Mouse (Mus musculus) CH12.LX (cell line): Measurements from ENCODE around the gene Gnat1. TPM values are rescaled to one million over a fixed set of nuclear protein-coding genes. Genes with fewer than 3 reads are reported as not detected.

Experiments
- DNase-seq: peaks from one replicate; pipeline ENCODE4 v3.0.0-alpha.2; 2013; ENCODE audit errors: extremely low read depth
- H3K27ac ChIP-seq: 2 replicates; pipeline ENCODE4 v1.5.1; 2012; ENCODE audit warnings: low read depth, mild to moderate bottlenecking, control low read depth, moderate library complexity; ENCODE audit not compliant: insufficient read depth
- H3K27me3 ChIP-seq: replicated peaks from 2 replicates; pipeline ENCODE3; 2012; ENCODE audit warnings: inconsistent platforms
- H3K36me3 ChIP-seq, 2 experiments: replicated peaks in 1 of 2; 2 replicates each; pipeline versions ENCODE3 to v1.6.1; 2012; ENCODE audit warnings: inconsistent platforms in 1 of 2, low read length in 1 of 2, mild to moderate bottlenecking in 1 of 2, mixed read lengths in 1 of 2, moderate library complexity in 1 of 2; ENCODE audit not compliant: control insufficient read depth in 1 of 2, insufficient read depth in 1 of 2
- H3K4me1 ChIP-seq, 2 experiments: 2 replicates each; pipeline ENCODE4 v1.6.1; 2012; ENCODE audit warnings: inconsistent platforms in 1 of 2, moderate library complexity in 1 of 2; ENCODE audit not compliant: insufficient read depth in 2 of 2, control insufficient read depth in 1 of 2
- H3K4me2 ChIP-seq: 2 replicates; pipeline ENCODE4 v1.6.1; 2012; ENCODE audit warnings: low read depth, mild to moderate bottlenecking, control low read depth; ENCODE audit not compliant: poor library complexity, insufficient read depth, severe bottlenecking
- H3K4me3 ChIP-seq, 3 experiments: fragments of 150-350 bp in 1 of 3; sonication (generic) in 1 of 3; replicated peaks in 1 of 3; 2 replicates each; pipeline versions ENCODE3 to v1.5.1; 2011 to 2012; ENCODE audit warnings: low read depth in 2 of 3, low read length in 2 of 3, mild to moderate bottlenecking in 2 of 3, moderate library complexity in 2 of 3, control low read depth in 1 of 3, improper control_type of control experiment in 1 of 3, inconsistent platforms in 1 of 3, mixed read lengths in 1 of 3; ENCODE audit not compliant: poor library complexity in 1 of 3
- H3K79me2 ChIP-seq: replicated peaks from 2 replicates; pipeline ENCODE4 v1.6.1; 2012; ENCODE audit warnings: mild to moderate bottlenecking, moderate library complexity; ENCODE audit not compliant: control insufficient read depth, poor library complexity, insufficient read depth, severe bottlenecking; ENCODE audit errors: extremely low read depth
- H3K9ac ChIP-seq: 2 replicates; pipeline ENCODE4 v1.6.1; 2012; ENCODE audit warnings: low read depth, mild to moderate bottlenecking, control low read depth, moderate library complexity; ENCODE audit not compliant: insufficient read depth
- H3K9me3 ChIP-seq: replicated peaks from 2 replicates; pipeline ENCODE3; 2012; ENCODE audit warnings: low read length, inconsistent platforms, mixed read lengths
- CHD1 ChIP-seq: IDR thresholded peaks from 2 replicates; pipeline ENCODE4 v1.6.1; 2012; ENCODE audit warnings: low read depth, low read length, improper control_type of control experiment, inconsistent platforms
- EP300 ChIP-seq: IDR thresholded peaks from 2 replicates; pipeline ENCODE4 v1.6.1; 2011; ENCODE audit warnings: low read length, improper control_type of control experiment
- KAT2A ChIP-seq: IDR thresholded peaks from 2 replicates; pipeline ENCODE4 v1.6.1; 2012; ENCODE audit warnings: low read length, improper control_type of control experiment, inconsistent platforms; ENCODE audit not compliant: insufficient replicate concordance
- MYC ChIP-seq: IDR thresholded peaks from 2 replicates; pipeline ENCODE4 v1.6.1; 2011; ENCODE audit warnings: low read depth, mild to moderate bottlenecking, improper control_type of control experiment, low read length
- NRF1 ChIP-seq: IDR thresholded peaks from 2 replicates; pipeline ENCODE4 v1.6.1; 2014; ENCODE audit warnings: low read depth, mild to moderate bottlenecking, inconsistent platforms, low read length, improper control_type of control experiment, moderate library complexity
- RAD21 ChIP-seq: IDR thresholded peaks from 2 replicates; pipeline ENCODE4 v1.6.1; 2011; ENCODE audit warnings: low read depth, mild to moderate bottlenecking, low read length, improper control_type of control experiment, moderate library complexity
- RCOR1 ChIP-seq: conservative IDR thresholded peaks from 2 replicates; pipeline ENCODE4 v1.6.1; 2012; ENCODE audit warnings: low read depth, mild to moderate bottlenecking, inconsistent platforms, low read length, improper control_type of control experiment
- SMC3 ChIP-seq: IDR thresholded peaks from 2 replicates; pipeline ENCODE4 v1.6.1; 2011; ENCODE audit warnings: low read depth, low read length, improper control_type of control experiment
- TBP ChIP-seq: conservative IDR thresholded peaks from 2 replicates; pipeline ENCODE4 v1.6.1; 2011; ENCODE audit warnings: low read depth, low read length, improper control_type of control experiment
- TCF12 ChIP-seq: IDR thresholded peaks from 2 replicates; pipeline ENCODE4 v1.6.1; 2014; ENCODE audit warnings: low read depth, mild to moderate bottlenecking, inconsistent platforms, low read length, improper control_type of control experiment
- USF1 ChIP-seq: IDR thresholded peaks from 2 replicates; pipeline ENCODE4 v1.6.1; 2014; ENCODE audit warnings: low read depth, mild to moderate bottlenecking, inconsistent platforms, low read length, improper control_type of control experiment
- ZMIZ1 ChIP-seq: IDR thresholded peaks from 2 replicates; pipeline ENCODE4 v1.6.1; 2012; ENCODE audit warnings: low read depth, mild to moderate bottlenecking, inconsistent platforms, low read length, improper control_type of control experiment
- ZNF384 ChIP-seq: IDR thresholded peaks from 2 replicates; pipeline ENCODE4 v1.6.1; 2012; ENCODE audit warnings: low read depth, low read length, improper control_type of control experiment, inconsistent platforms
- dilution Hi-C: fragments of 300-500 bp; cut with MboI; formaldehyde crosslinking; loops from 2 replicates; pipeline ENCODE4 v1.14.3; 2020; ENCODE audit warnings: low sequenced_read_pairs; ENCODE audit not compliant: extremely low pct_unique_long_range_greater_than_20kb, extremely low pct_ligation_motif_present
- in situ Hi-C: fragments of 300-500 bp; cut with MboI; formaldehyde crosslinking; loops from 3 replicates; pipeline ENCODE4 v1.14.3; 2019; ENCODE audit warnings: low sequenced_read_pairs, low pct_ligation_motif_present, low pct_unique_long_range_greater_than_20kb, mixed read lengths
- polyA plus RNA-seq: library from polyadenylated mRNA; unstranded; fragments of >175 nt; gene quantifications from 2 replicates; pipeline ENCODE4 v1.2.1, GENCODE M21; 2012; ENCODE audit warnings: low read depth; ENCODE audit not compliant: insufficient read length
- total RNA-seq, 2 experiments: library from RNA; depleted of rRNA; stranded (reverse); fragments of 300-350 nt in 1 of 2; fragments of >200 nt in 1 of 2; gene quantifications; 2 replicates each; pipeline ENCODE4 v1.2.3; 2012 to 2014

The Gnat1 gene
- total and polyA plus RNA-seq, 3 experiments = 3.0 TPM; not detected in 2

GRCm38 (mm10) chr9:107701594-107701993 lies 22.1 kb upstream of the Gnat1 start (continued):
- no peak for TF ChIP-seq MYC
- TF ChIP-seq, all 38 proteins: peak for 0

- Histone ChIP-seq H3K9me3 (no peaks in the 10 kb centered on the region), H3K27ac (no peak overlapping the region), H3K4me1 (peaks cover 3 to 23% of the 10 kb centered on the region in 2 experiments), H3K9ac (no peak overlapping the region), H3K27me3 (peaks cover 77% of the 10 kb centered on the region)
- in situ Hi-C loops (no loop called here), dilution Hi-C loops (no loop called here)
- TF ChIP-seq ZMIZ1 (no peak), TCF12 (no peak), CHD1 (no peak), KAT2A (no peak), SMC3 (no peak), USF1 (no peak), RAD21 (no peak), EP300 (no peak), RCOR1 (no peak), TBP (no peak), ZNF384 (no peak)
- TF ChIP-seq, all 38 proteins: peak for 0
- Histone ChIP-seq H3K4me3 (no peak overlapping the region), H3K36me3 (no peaks in the 10 kb centered on the region), H3K79me2 (no peaks in the 10 kb centered on the region), H3K4me2 (no peak overlapping the region)
- DNase-seq = no peak
Observed at GRCm38 (mm10) chr9:107700114-107700571, 20.6 kb upstream of the Gnat1 start.

GRCm38 (mm10) chr9:107699376-107699980 lies 20.0 kb upstream of the Gnat1 start:
- no peak overlapping the region for H3K4me2 ChIP-seq
- no peak for DNase-seq
- H3K79me2 ChIP-seq = no peaks in the 10 kb centered on the region
- H3K27ac ChIP-seq = no peak overlapping the region
- dilution Hi-C loops (no loop called here), in situ Hi-C loops (no loop called here)
- H3K9me3 ChIP-seq = no peaks in the 10 kb centered on the region
- H3K4me1 ChIP-seq = peaks cover 3 to 30% of the 10 kb centered on the region in 2 experiments
- no peak overlapping the region for H3K9ac ChIP-seq
- no peaks in the 10 kb centered on the region for H3K36me3 ChIP-seq
- peaks cover 79% of the 10 kb centered on the region for H3K27me3 ChIP-seq
- TF ChIP-seq NRF1 = no peak
- TF ChIP-seq SMC3 = no peak
- no peak overlapping the region for H3K4me3 ChIP-seq
